ENCODE assay signal across 18 mouse cellular contexts in genomic region chr14:75054455-75055343, GRCm38 (mm10). TPM values are rescaled to one million over a fixed set of nuclear protein-coding genes. Genes with fewer than 3 reads are reported as not detected.
DNase-seq lines count a peak whose midpoint lies in the region; ATAC-seq and TF ChIP-seq lines count a peak whose summit lies in the region.
"Had no signal": no experiment of that assay in that cellular context is flagged by ENCODE, and none has a peak within 500 bp of the region (broad histone marks: within the 10 kb centered on the region; RNA-seq: fewer than 3 reads in every experiment).

No protein-coding gene starts in this region.

- no peak for TF ChIP-seq EP300 in stomach, postnatal 0 days (optimal IDR thresholded peaks at IDR 0.05)

- 0 out of 2 replicates have a peak, but pooled peaks have one; percentile 29 for ATAC-seq in liver, embryonic 11.5 days (replicated peaks; ENCODE audit: low FRiP score)
- peak; percentile 66 for ATAC-seq in stomach, postnatal 0 days (ENCODE audit: low FRiP score, low TSS enrichment)
- ATAC-seq: activated CD4-positive, CD25-positive, alpha-beta regulatory T cell, adult 4 months; forebrain, embryonic 16.5 days; hindbrain, embryonic 16.5 days; midbrain, embryonic 15.5 days had no signal

- no peaks in the 10 kb centered on the region for H3K36me3 ChIP-seq in kidney, adult 2 months (ENCODE audit: control insufficient read depth, insufficient read depth, low read length)
- H3K36me3 ChIP-seq in liver, embryonic 11.5 days (ENCODE audit: control insufficient read depth, insufficient read depth, low read length), result no peaks in the 10 kb centered on the region
- H3K36me3 ChIP-seq in stomach, postnatal 0 days (ENCODE audit: control insufficient read depth, insufficient read depth, low read length), result no peaks in the 10 kb centered on the region
- H3K36me3 ChIP-seq: midbrain, embryonic 15.5 days had no signal

- no peak for TF ChIP-seq CTCF in kidney, adult 2 months (conservative IDR thresholded peaks at IDR 0.05; ENCODE audit: insufficient read depth, insufficient read length, low read depth, low read length)
- TF ChIP-seq CTCF in stomach, postnatal 0 days (IDR thresholded peaks at IDR 0.05; ENCODE audit: low read depth), result no peak

- DNase-seq in kidney, adult 2 months, result peak; percentile 51
- DNase-seq in kidney, postnatal 10 days, result no peak
- peak; percentile 13 for DNase-seq in ovary, postnatal 36 days (ENCODE audit: low spot score)
- DNase-seq in ovary, postnatal 14 days (ENCODE audit: low spot score), result no peak
- no peak for DNase-seq in liver, embryonic 11.5 days (ENCODE audit: low spot score)
- peak; percentile 22 for DNase-seq in stomach, postnatal 0 days (ENCODE audit: low spot score)
- DNase-seq in MN1 (ENCODE audit: low spot score), result no peak
- DNase-seq in frontal cortex, postnatal 14 days (ENCODE audit: low spot score in 2 of 2), result no peak
- DNase-seq: adrenal gland, postnatal 36 days; cerebellum, postnatal 14 days; gastrocnemius, postnatal 14 days; heart, postnatal 14 days; thymus, postnatal 4 days had no signal

- no peaks in the 10 kb centered on the region for H3K27me3 ChIP-seq in kidney, adult 2 months (replicated peaks; ENCODE audit: control insufficient read depth, insufficient read depth, low read length)
- no peaks in the 10 kb centered on the region for H3K27me3 ChIP-seq in liver, embryonic 11.5 days (replicated peaks; ENCODE audit: control insufficient read depth, insufficient read depth, low read length)
- H3K27me3 ChIP-seq in stomach, postnatal 0 days (ENCODE audit: control insufficient read depth, insufficient read depth, low read length), result no peaks in the 10 kb centered on the region
- H3K27me3 ChIP-seq: midbrain, embryonic 15.5 days had no signal

- H3K4me2 ChIP-seq in liver, embryonic 11.5 days, result no peak overlapping the region
- no peak overlapping the region for H3K4me2 ChIP-seq in stomach, postnatal 0 days (replicated peaks; ENCODE audit: low read depth)
- H3K4me2 ChIP-seq: midbrain, embryonic 15.5 days had no signal

- no peak for TF ChIP-seq POLR2A in kidney, adult 2 months (IDR thresholded peaks at IDR 0.05; ENCODE audit: low read depth, low read length)

- H3K9ac ChIP-seq in liver, embryonic 11.5 days (ENCODE audit: low read depth, low read length), result no peak overlapping the region
- H3K9ac ChIP-seq in stomach, postnatal 0 days (ENCODE audit: low read length), result no peak overlapping the region
- H3K9ac ChIP-seq: midbrain, embryonic 15.5 days had no signal

- H3K9me3 ChIP-seq in liver, embryonic 11.5 days (ENCODE audit: control insufficient read depth, low read length), result no peaks in the 10 kb centered on the region
- H3K9me3 ChIP-seq in stomach, postnatal 0 days (ENCODE audit: control insufficient read depth, low read length), result no peaks in the 10 kb centered on the region
- H3K9me3 ChIP-seq: midbrain, embryonic 15.5 days had no signal

- 31% methylated on average over 14 of the region's 14 CpGs for WGBS in kidney, adult 2 months
- WGBS in liver, embryonic 11.5 days, result 62% methylated on average over 14 of the region's 14 CpGs
- 37% methylated on average over 14 of the region's 14 CpGs for WGBS in stomach, postnatal 0 days

- peaks cover 6% of the 10 kb centered on the region for H3K4me1 ChIP-seq in kidney, adult 2 months (ENCODE audit: control insufficient read depth, insufficient read depth, low read length)
- peaks cover 8% of the 10 kb centered on the region for H3K4me1 ChIP-seq in liver, embryonic 11.5 days (replicated peaks; ENCODE audit: control insufficient read depth, insufficient read depth, low read length)
- H3K4me1 ChIP-seq in stomach, postnatal 0 days (replicated peaks; ENCODE audit: control insufficient read depth, insufficient read depth), result no peaks in the 10 kb centered on the region
- H3K4me1 ChIP-seq: midbrain, embryonic 15.5 days had no signal

- no peak overlapping the region for H3K27ac ChIP-seq in kidney, adult 2 months (ENCODE audit: insufficient read depth, low read depth, low read length)
- H3K27ac ChIP-seq in liver, embryonic 11.5 days (ENCODE audit: low read depth, low read length), result no peak overlapping the region
- 0 out of 2 replicates have a peak overlapping the region, but pooled peaks have one; percentile 18 for H3K27ac ChIP-seq in stomach, postnatal 0 days (replicated peaks)
- H3K27ac ChIP-seq: layer of hippocampus, adult 2 months; midbrain, embryonic 15.5 days had no signal

- no peak overlapping the region for H3K4me3 ChIP-seq in kidney, adult 2 months (ENCODE audit: insufficient read depth, low read depth, low read length)
- no peak overlapping the region for H3K4me3 ChIP-seq in liver, embryonic 11.5 days (ENCODE audit: low read depth, low read length)
- H3K4me3 ChIP-seq in stomach, postnatal 0 days (ENCODE audit: low read depth, low read length), result no peak overlapping the region
- H3K4me3 ChIP-seq: layer of hippocampus, adult 2 months; midbrain, embryonic 15.5 days had no signal

RNA-seq across cellular contexts. Expression of gene Rubcnl, which starts 38.9 kb away (rescaled TPM):
- 0.27 and 1.2 TPM in 2 replicates for polyA plus RNA-seq in kidney, adult 2 months (2012; rRNA removed)
- polyA plus RNA-seq in liver, embryonic 11.5 days (2014; fragmentation: Nextera tagmentation; extraction: Ambion mirVana), result 0.26 TPM in 1 of 2 replicates, not detected in the other
- 0.23 and 0.27 TPM in 2 replicates for polyA plus RNA-seq in stomach, postnatal 0 days (2015; fragmentation: Nextera tagmentation; extraction: Ambion mirVana)

Comparison
In these comparisons a context has a peak if more than half of its experiments do, and no peak if none do; other contexts are left out.
1. DNase-seq: peak in kidney, adult 2 months (single experiment), ovary, postnatal 36 days (single experiment) and stomach, postnatal 0 days (single experiment); none in kidney, postnatal 10 days (single experiment), ovary, postnatal 14 days (single experiment), liver, embryonic 11.5 days (single experiment), MN1 (single experiment) and frontal cortex, postnatal 14 days (0 of 2).